Mouse (Mus musculus) hindbrain, embryonic 10.5 days (tissue): ENCODE results near the gene Prdx1. TPM values are rescaled to one million over a fixed set of nuclear protein-coding genes. Genes with fewer than 3 reads are reported as not detected.

Experiments
- DNase-seq: peaks from one replicate; pipeline ENCODE4 v3.0.0-alpha.2; 2017; ENCODE audit warnings: low spot score
- H3K27ac ChIP-seq: fragments of 300-500 bp; sonication (generic); 2 replicates; pipeline ENCODE4 v1.5.1; 2016; ENCODE audit warnings: mild to moderate bottlenecking, moderate library complexity
- H3K27me3 ChIP-seq: fragments of 300-500 bp; sonication (generic); 2 replicates; pipeline ENCODE4 v1.6.1; 2016; ENCODE audit warnings: mild to moderate bottlenecking; ENCODE audit not compliant: poor library complexity, insufficient read depth, severe bottlenecking
- H3K36me3 ChIP-seq: fragments of 300-500 bp; sonication (generic); 2 replicates; pipeline ENCODE4 v1.6.1; 2016; ENCODE audit warnings: mild to moderate bottlenecking, moderate library complexity
- H3K4me1 ChIP-seq: fragments of 300-500 bp; sonication (generic); replicated peaks from 2 replicates; pipeline ENCODE4 v1.6.1; 2016; ENCODE audit warnings: mild to moderate bottlenecking
- H3K4me3 ChIP-seq: fragments of 300-500 bp; sonication (generic); 2 replicates; pipeline ENCODE4 v1.5.1; 2016; ENCODE audit warnings: mild to moderate bottlenecking, moderate library complexity
- H3K9me3 ChIP-seq: fragments of 300-500 bp; sonication (generic); 2 replicates; pipeline ENCODE4 v1.6.1; 2016; ENCODE audit warnings: mild to moderate bottlenecking, moderate library complexity
- WGBS: fragments of 180-500 bp; shearing (Covaris S2); methylation state at CpG from one replicate; pipeline ENCODE4 v1.1.7; 2016; 5-methylcytosine and 5-hydroxymethylcytosine counted together
- polyA plus RNA-seq: library from polyadenylated mRNA; unstranded; fragments of >200 nt; fragmentation: Nextera tagmentation; extraction: Ambion mirVana; gene quantifications from 2 replicates; pipeline ENCODE4 v1.2.1, GENCODE M21; 2016

Prdx1 gene
- polyA plus RNA-seq, 1 experiment from 2014 or later = 1,211 TPM

GRCm38 (mm10) chr4:116684665-116685064, 679 bp upstream of the Prdx1 start:
- DNase-seq = no peak
- Histone ChIP-seq H3K27me3 (no peaks in the 10 kb centered on the region), H3K4me1 (peaks cover 22% of the 10 kb centered on the region), H3K27ac (peak overlapping the region; percentile 97), H3K9me3 (no peaks in the 10 kb centered on the region), H3K4me3 (peak overlapping the region; percentile 80), H3K36me3 (peaks cover 26% of the 10 kb centered on the region)
- WGBS = 78% methylated on average over 2 of the region's 2 CpGs

- H3K4me1 ChIP-seq = peaks cover 22% of the 10 kb centered on the region
- no peaks in the 10 kb centered on the region for H3K9me3 ChIP-seq
- no peak for DNase-seq
- no peak overlapping the region for H3K27ac ChIP-seq
- WGBS = 41% methylated on average over 1 of the region's 1 CpGs
- no peaks in the 10 kb centered on the region for H3K27me3 ChIP-seq
- peaks cover 49% of the 10 kb centered on the region for H3K36me3 ChIP-seq
- H3K4me3 ChIP-seq = peak overlapping the region; percentile 80
Observed at GRCm38 (mm10) chr4:116687041-116687440, 1.7 kb downstream of the Prdx1 start.

GRCm38 (mm10) chr4:116689309-116689876, 4.0 kb downstream of the Prdx1 start:
- H3K9me3 ChIP-seq = no peaks in the 10 kb centered on the region
- H3K4me3 ChIP-seq = no peak overlapping the region
- H3K4me1 ChIP-seq = peaks cover 22% of the 10 kb centered on the region
- peaks cover 73% of the 10 kb centered on the region for H3K36me3 ChIP-seq
- H3K27ac ChIP-seq = no peak overlapping the region
- H3K27me3 ChIP-seq = no peaks in the 10 kb centered on the region
- WGBS = 95% methylated on average over 4 of the region's 4 CpGs
- DNase-seq = no peak

- no peak overlapping the region for H3K4me3 ChIP-seq
- H3K4me1 ChIP-seq = peaks cover 2% of the 10 kb centered on the region
- 91% methylated on average over 2 of the region's 2 CpGs for WGBS
- H3K36me3 ChIP-seq = peaks cover 100% of the 10 kb centered on the region
- no peak for DNase-seq
- no peaks in the 10 kb centered on the region for H3K9me3 ChIP-seq
- no peaks in the 10 kb centered on the region for H3K27me3 ChIP-seq
- H3K27ac ChIP-seq = no peak overlapping the region
Observed at GRCm38 (mm10) chr4:116692146-116692545, 6.8 kb downstream of the Prdx1 start.

- no peak overlapping the region for H3K4me3 ChIP-seq
- no peaks in the 10 kb centered on the region for H3K27me3 ChIP-seq
- no peaks in the 10 kb centered on the region for H3K4me1 ChIP-seq
- H3K27ac ChIP-seq = no peak overlapping the region
- DNase-seq = no peak
- peaks cover 100% of the 10 kb centered on the region for H3K36me3 ChIP-seq
- no peaks in the 10 kb centered on the region for H3K9me3 ChIP-seq
- WGBS = 84% methylated on average over 2 of the region's 2 CpGs
Observed at GRCm38 (mm10) chr4:116693785-116694184, 8.4 kb downstream of the Prdx1 start.

GRCm38 (mm10) chr4:116698693-116699342, 13.5 kb downstream of the Prdx1 start:
- Histone ChIP-seq H3K36me3 (peaks cover 91% of the 10 kb centered on the region), H3K27me3 (no peaks in the 10 kb centered on the region), H3K4me3 (no peak overlapping the region), H3K27ac (no peak overlapping the region), H3K9me3 (no peaks in the 10 kb centered on the region), H3K4me1 (no peaks in the 10 kb centered on the region)
- no peak for DNase-seq
- whole genome bisulfite sequencing = 90% methylated on average over 2 of the region's 2 CpGs

GRCm38 (mm10) chr4:116700964-116701363, 15.6 kb downstream of the Prdx1 start:
- no peak for DNase-seq
- H3K27ac ChIP-seq = no peak overlapping the region
- no peak overlapping the region for H3K4me3 ChIP-seq
- H3K36me3 ChIP-seq = peaks cover 81% of the 10 kb centered on the region
- no peaks in the 10 kb centered on the region for H3K27me3 ChIP-seq
- 90% methylated on average over 1 of the region's 1 CpGs for WGBS
- H3K4me1 ChIP-seq = no peaks in the 10 kb centered on the region
- no peaks in the 10 kb centered on the region for H3K9me3 ChIP-seq

- no peak overlapping the region for H3K4me3 ChIP-seq
Observed at GRCm38 (mm10) chr4:116703804-116704203, 18.5 kb downstream of the Prdx1 start.

GRCm38 (mm10) chr4:116707666-116708065, 22.3 kb downstream of the Prdx1 start:
- H3K36me3 ChIP-seq = peaks cover 26% of the 10 kb centered on the region
- peak; percentile 5 for DNase-seq
- peak overlapping the region; percentile 88 for H3K27ac ChIP-seq
- WGBS = 30% methylated on average over 9 of the region's 9 CpGs
- no peaks in the 10 kb centered on the region for H3K9me3 ChIP-seq
- H3K4me3 ChIP-seq = peak overlapping the region; percentile 67
- peaks cover 20% of the 10 kb centered on the region for H3K4me1 ChIP-seq
- H3K27me3 ChIP-seq = no peaks in the 10 kb centered on the region

More at GRCm38 (mm10) chr4:116703804-116704203, 18.5 kb downstream of the Prdx1 start:
- H3K9me3 ChIP-seq = no peaks in the 10 kb centered on the region
- no peak overlapping the region for H3K27ac ChIP-seq
- WGBS = 45% methylated on average over 6 of the region's 6 CpGs
- peak; percentile 76 for DNase-seq
- H3K27me3 ChIP-seq = no peaks in the 10 kb centered on the region
- peaks cover 53% of the 10 kb centered on the region for H3K36me3 ChIP-seq
- peaks cover 8% of the 10 kb centered on the region for H3K4me1 ChIP-seq

- H3K4me1 ChIP-seq = peaks cover 20% of the 10 kb centered on the region
- DNase-seq = peak; percentile 91
- H3K27ac ChIP-seq = peak within 1 kb of the TSS; percentile 88
- H3K27me3 ChIP-seq = no peaks in the 10 kb centered on the region
- no peaks in the 10 kb centered on the region for H3K9me3 ChIP-seq
- H3K4me3 ChIP-seq = peak within 1 kb of the TSS; percentile 67
- peaks cover 24% of the 10 kb centered on the region for H3K36me3 ChIP-seq
- WGBS = under 1% methylated on average over 29 of the region's 29 CpGs
Observed at GRCm38 (mm10) chr4:116708201-116708764, 22.9 kb downstream of the Prdx1 start, which contains the start of the genes Mmachc and Ccdc163. Gene Mmachc, minus strand, starts transcription at chr4:116708406. Gene Ccdc163, plus strand, starts transcription at chr4:116708509.

GRCm38 (mm10) chr4:116708791-116709390, 23.5 kb downstream of the Prdx1 start:
- no peak for DNase-seq
- Histone ChIP-seq H3K4me1 (peaks cover 20% of the 10 kb centered on the region), H3K27me3 (no peaks in the 10 kb centered on the region), H3K27ac (peak overlapping the region; percentile 88), H3K9me3 (no peaks in the 10 kb centered on the region), H3K4me3 (peak overlapping the region; percentile 67), H3K36me3 (peaks cover 21% of the 10 kb centered on the region)
- 8% methylated on average over 9 of the region's 9 CpGs for WGBS

- DNase-seq = no peak
- 95% methylated on average over 2 of the region's 2 CpGs for WGBS
Observed at GRCm38 (mm10) chr4:116710154-116710553, 24.8 kb downstream of the Prdx1 start.

GRCm38 (mm10) chr4:116712536-116712935, 27.2 kb downstream of the Prdx1 start:
- H3K36me3 ChIP-seq = peaks cover 31% of the 10 kb centered on the region
- no peak for DNase-seq

More at GRCm38 (mm10) chr4:116710154-116710553, 24.8 kb downstream of the Prdx1 start:
- Histone ChIP-seq H3K9me3 (no peaks in the 10 kb centered on the region), H3K36me3 (peaks cover 17% of the 10 kb centered on the region), H3K4me3 (no peak overlapping the region), H3K4me1 (peaks cover 20% of the 10 kb centered on the region), H3K27ac (no peak overlapping the region), H3K27me3 (no peaks in the 10 kb centered on the region)

More at GRCm38 (mm10) chr4:116712536-116712935, 27.2 kb downstream of the Prdx1 start:
- Histone ChIP-seq H3K4me1 (peaks cover 15% of the 10 kb centered on the region), H3K27me3 (no peaks in the 10 kb centered on the region), H3K9me3 (no peaks in the 10 kb centered on the region), H3K27ac (no peak overlapping the region), H3K4me3 (no peak overlapping the region)
- WGBS = 80% methylated on average over 1 of the region's 1 CpGs
